Mouse (Mus musculus) stomach, postnatal 0 days (tissue): ENCODE measurements around the gene Npm3. TPM values are rescaled to one million over a fixed set of nuclear protein-coding genes. Genes with fewer than 3 reads are reported as not detected.
A peak's percentile ranks its signal among the peaks of the same experiment; 100 is the strongest.

Experiments
- ATAC-seq: fragments of 200-750 bp; cut with Nextera tagmentation; 2 replicates; pipeline ENCODE4 v1.8.0; 2017; ENCODE audit not compliant: low FRiP score, low TSS enrichment
- DNase-seq: peaks from one replicate; pipeline ENCODE4 v3.0.0-alpha.2; 2016; ENCODE audit warnings: low spot score
- H3K27ac ChIP-seq: fragments of 300-500 bp; sonication (generic); replicated peaks from 2 replicates; pipeline ENCODE4 v1.5.1; 2014; ENCODE audit warnings: mild to moderate bottlenecking, control low read depth
- H3K27me3 ChIP-seq: fragments of 300-500 bp; sonication (generic); 2 replicates; pipeline ENCODE4 v1.6.1; 2014; ENCODE audit warnings: low read length; ENCODE audit not compliant: control insufficient read depth, insufficient read depth
- H3K36me3 ChIP-seq: fragments of 300-500 bp; sonication (generic); 2 replicates; pipeline ENCODE4 v1.6.1; 2014; ENCODE audit warnings: low read length, mixed read lengths; ENCODE audit not compliant: control insufficient read depth, insufficient read depth
- H3K4me1 ChIP-seq: fragments of 300-500 bp; sonication (generic); replicated peaks from 2 replicates; pipeline ENCODE4 v1.6.1; 2014; ENCODE audit warnings: antibody characterized with exemption; ENCODE audit not compliant: control insufficient read depth, insufficient read depth
- H3K4me2 ChIP-seq: fragments of 300-500 bp; sonication (generic); replicated peaks from 2 replicates; pipeline ENCODE4 v1.6.1; 2014; ENCODE audit warnings: low read depth, mild to moderate bottlenecking, control low read depth, moderate library complexity
- H3K4me3 ChIP-seq: fragments of 300-500 bp; sonication (generic); 2 replicates; pipeline ENCODE4 v1.5.1; 2014; ENCODE audit warnings: low read depth, low read length, control low read depth
- H3K9ac ChIP-seq: fragments of 300-500 bp; sonication (generic); 2 replicates; pipeline ENCODE4 v1.6.1; 2014; ENCODE audit warnings: mild to moderate bottlenecking, low read length, control low read depth, mixed read lengths
- H3K9me3 ChIP-seq: fragments of 300-500 bp; sonication (generic); 2 replicates; pipeline ENCODE4 v1.6.1; 2016; ENCODE audit warnings: low read length; ENCODE audit not compliant: control insufficient read depth
- CTCF ChIP-seq: IDR thresholded peaks from 2 replicates; pipeline ENCODE4 v1.5.1; 2016; ENCODE audit warnings: antibody characterized with exemption, low read depth, mild to moderate bottlenecking, moderate library complexity
- EP300 ChIP-seq: optimal IDR thresholded peaks from 2 replicates; pipeline ENCODE3; 2016; ENCODE audit warnings: antibody characterized with exemption
- WGBS: fragments of 180-500 bp; shearing (Covaris S2); extraction: QIAGEN DNeasy Blood & Tissue Kit; methylation state at CpG from one replicate; pipeline ENCODE4 v1.1.7; 2014; 5-methylcytosine and 5-hydroxymethylcytosine counted together
- polyA plus RNA-seq: library from polyadenylated mRNA; unstranded; fragments of >200 nt; fragmentation: Nextera tagmentation; extraction: Ambion mirVana; gene quantifications from 2 replicates; pipeline ENCODE4 v1.2.1, GENCODE M21; 2015

Gene Npm3
- polyA plus RNA-seq, 1 experiment from 2014 or later, result 10.9 TPM

DNA sequence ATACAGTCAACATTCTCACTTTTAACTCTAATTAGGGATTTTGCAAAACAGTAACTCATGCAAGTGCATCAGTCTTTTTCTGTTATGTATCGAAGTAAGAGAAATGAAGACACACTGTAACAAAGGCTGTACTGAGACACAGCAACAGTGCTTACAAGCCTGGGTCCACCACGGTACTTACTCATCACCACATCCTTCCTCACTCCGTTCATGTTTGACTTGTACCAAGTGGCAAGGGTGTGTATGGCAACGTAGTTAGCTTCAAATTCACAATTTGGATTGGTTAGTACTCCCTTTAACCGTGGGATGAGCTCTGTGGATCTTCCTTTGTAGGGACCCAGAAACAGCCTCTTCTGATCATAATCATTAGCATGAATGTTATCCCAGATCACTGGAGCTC lies 22.1 kb upstream of the Npm3 start:
- Histone ChIP-seq H3K4me2 (no peak overlapping the region), H3K9ac (no peak overlapping the region), H3K27me3 (no peaks in the 10 kb centered on the region), H3K36me3 (peaks cover 40% of the 10 kb centered on the region), H3K27ac (no peak overlapping the region), H3K9me3 (no peaks in the 10 kb centered on the region), H3K4me1 (no peaks in the 10 kb centered on the region), H3K4me3 (no peak overlapping the region)
- TF ChIP-seq EP300 (no peak), CTCF (no peak)
- 83% methylated on average over 5 of the region's 5 CpGs for WGBS
- ATAC-seq (no peak), DNase-seq (no peak)

DNA sequence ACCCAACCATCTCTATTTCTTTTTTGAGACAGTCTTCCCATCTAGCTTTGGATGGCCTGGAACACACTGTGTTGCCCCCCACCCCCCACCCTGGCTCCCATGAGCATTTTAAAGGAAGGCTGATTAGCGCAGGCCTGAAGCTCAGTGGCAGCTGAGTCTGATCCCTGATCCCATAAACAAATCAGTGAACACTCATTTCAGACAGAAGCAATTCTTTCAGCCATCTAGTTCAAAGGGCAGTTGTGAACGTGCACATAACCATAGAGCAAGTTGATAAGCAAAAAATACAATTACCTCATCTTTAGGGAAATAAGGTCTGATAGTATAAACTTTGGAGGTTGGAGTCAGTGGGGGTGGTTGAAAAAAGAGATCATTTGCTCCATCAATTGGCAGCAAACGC lies 11.4 kb upstream of the Npm3 start:
- Histone ChIP-seq H3K4me2 (no peak overlapping the region), H3K27me3 (no peaks in the 10 kb centered on the region), H3K27ac (no peak overlapping the region), H3K4me1 (no peaks in the 10 kb centered on the region), H3K36me3 (peaks cover 59% of the 10 kb centered on the region), H3K4me3 (no peak overlapping the region), H3K9ac (no peak overlapping the region), H3K9me3 (no peaks in the 10 kb centered on the region)
- no peak for TF ChIP-seq CTCF
- no peak for TF ChIP-seq EP300
- ATAC-seq, result no peak
- WGBS, result 75% methylated on average over 3 of the region's 3 CpGs
- DNase-seq, result no peak

DNA sequence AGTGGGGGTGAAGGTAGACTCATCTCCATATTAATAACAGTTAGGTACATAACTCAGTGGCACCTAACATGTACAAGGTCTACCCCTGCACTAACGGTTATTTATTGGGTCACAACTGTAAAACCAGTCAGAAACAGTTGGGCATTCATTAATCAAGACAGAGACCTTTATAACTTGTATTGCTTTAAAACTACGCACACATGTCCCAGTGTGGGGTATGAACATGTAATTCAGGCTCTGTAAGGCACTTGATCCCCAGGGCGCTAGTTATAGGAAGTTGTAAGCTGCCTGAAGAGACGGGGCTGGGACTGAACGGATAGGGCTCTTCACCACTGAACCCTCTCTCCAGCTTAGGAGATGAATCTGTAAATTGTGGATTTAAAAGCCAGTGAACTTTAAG lies 9.3 kb upstream of the Npm3 start:
- TF ChIP-seq EP300, result no peak
- TF ChIP-seq CTCF, result no peak
- 88% methylated on average over 5 of the region's 5 CpGs for WGBS
- Histone ChIP-seq H3K9me3 (no peaks in the 10 kb centered on the region), H3K4me3 (no peak overlapping the region), H3K4me1 (no peaks in the 10 kb centered on the region), H3K9ac (no peak overlapping the region), H3K36me3 (peaks cover 56% of the 10 kb centered on the region), H3K27me3 (no peaks in the 10 kb centered on the region), H3K27ac (no peak overlapping the region), H3K4me2 (no peak overlapping the region)
- no peak for DNase-seq
- no peak for ATAC-seq

DNA sequence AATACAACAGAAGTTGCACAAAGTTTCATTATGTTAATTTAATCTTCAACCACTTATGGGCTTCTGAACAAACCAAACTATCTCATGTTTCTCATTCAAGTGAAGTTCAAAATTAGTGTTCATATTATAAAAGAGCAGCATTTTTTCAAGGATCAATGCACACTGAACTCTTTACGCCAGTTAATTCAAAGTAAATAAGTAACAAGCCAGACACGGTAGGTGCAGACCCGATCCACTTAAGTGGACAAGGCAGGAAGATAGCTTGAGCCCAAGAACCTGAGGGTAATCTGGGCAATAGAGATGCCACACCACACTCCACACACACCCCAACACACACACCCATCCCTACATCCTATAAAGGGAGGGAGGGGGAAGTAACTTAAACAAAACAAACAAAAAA lies 4.2 kb upstream of the Npm3 start:
- Histone ChIP-seq H3K4me3 (no peak overlapping the region), H3K4me1 (peaks cover 2% of the 10 kb centered on the region; the same call in 1 of the 2 replicates), H3K36me3 (peaks cover 33% of the 10 kb centered on the region), H3K9ac (no peak overlapping the region), H3K9me3 (no peaks in the 10 kb centered on the region), H3K27me3 (no peaks in the 10 kb centered on the region), H3K4me2 (no peak overlapping the region), H3K27ac (no peak overlapping the region)
- no peak for DNase-seq
- ATAC-seq, result no peak
- 87% methylated on average over 3 of the region's 3 CpGs for WGBS
- TF ChIP-seq EP300 (no peak), CTCF (no peak)

DNA sequence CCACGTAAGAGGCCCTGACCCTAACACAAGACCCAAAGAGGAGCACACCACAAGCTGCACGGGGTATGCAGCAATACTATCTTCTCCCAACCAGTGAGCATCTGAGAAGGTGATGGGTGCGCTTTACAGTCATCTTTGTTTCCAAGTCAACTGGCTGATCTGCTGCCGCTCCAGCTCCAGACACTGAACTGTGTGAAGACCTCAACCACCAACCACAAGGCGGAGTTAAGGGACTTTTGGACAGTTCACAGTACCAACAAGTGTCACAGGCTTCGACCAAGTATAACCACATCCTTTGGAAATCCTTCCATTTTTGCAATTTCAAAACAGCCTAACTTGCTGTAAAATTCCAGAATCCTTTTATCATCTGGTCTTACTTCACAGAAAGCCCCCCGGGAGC lies 2.5 kb upstream of the Npm3 start:
- peaks cover 2% of the 10 kb centered on the region; the same call in 1 of the 2 replicates for H3K4me1 ChIP-seq
- no peak overlapping the region for H3K27ac ChIP-seq
- no peaks in the 10 kb centered on the region for H3K27me3 ChIP-seq
- no peak overlapping the region for H3K4me2 ChIP-seq
- no peak overlapping the region for H3K4me3 ChIP-seq
- no peak overlapping the region for H3K9ac ChIP-seq
- 86% methylated on average over 7 of the region's 7 CpGs for WGBS
- no peaks in the 10 kb centered on the region for H3K9me3 ChIP-seq
- TF ChIP-seq CTCF, result no peak
- no peak for TF ChIP-seq EP300
- H3K36me3 ChIP-seq, result peaks cover 22% of the 10 kb centered on the region
- no peak for DNase-seq
- no peak for ATAC-seq

DNA sequence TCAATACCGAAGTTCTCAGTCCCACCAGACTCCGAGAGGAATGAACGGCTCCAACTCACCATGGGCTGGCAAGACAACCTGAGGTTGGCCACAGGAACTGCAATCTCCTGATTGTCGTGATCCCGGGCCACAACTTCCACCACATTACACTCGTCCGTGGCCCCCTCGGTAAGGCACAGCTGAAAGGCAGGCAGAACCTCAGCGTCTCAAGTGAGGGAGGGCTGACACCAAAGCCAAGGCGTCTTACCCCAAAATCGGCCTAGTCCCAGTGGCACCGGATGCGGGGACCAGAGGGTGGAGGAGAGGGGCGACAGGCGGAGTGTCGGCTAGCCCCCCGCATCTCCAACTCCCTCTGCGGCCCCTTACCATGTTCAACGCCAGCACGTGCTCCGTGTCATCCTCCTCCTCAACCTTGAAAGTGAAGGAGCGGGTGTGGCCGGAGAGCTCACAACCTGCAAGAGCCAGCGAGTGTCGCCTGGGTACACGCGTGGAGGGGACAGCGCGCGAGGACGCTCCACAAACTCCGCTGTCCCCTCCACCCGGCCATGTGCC lies 624 bp downstream of the Npm3 start:
- Histone ChIP-seq H3K4me1 (peaks cover 2% of the 10 kb centered on the region; the same call in 1 of the 2 replicates), H3K27ac (no peak overlapping the region), H3K9me3 (no peaks in the 10 kb centered on the region), H3K9ac (peak overlapping the region; percentile 75), H3K4me2 (peak overlapping the region; percentile 96), H3K4me3 (peak overlapping the region; percentile 79), H3K27me3 (peaks cover 4% of the 10 kb centered on the region; the same call in 1 of the 2 replicates), H3K36me3 (peaks cover 7% of the 10 kb centered on the region)
- WGBS, result 1% methylated on average over 32 of the region's 33 CpGs
- peak; percentile 19 for ATAC-seq
- TF ChIP-seq EP300 (no peak), CTCF (no peak)
- DNase-seq, result no peak
